Mouse (Mus musculus) liver, adult 2 months (tissue): Measurements from ENCODE around the gene E330034G19Rik.

ENCODE experiments used
- CTCF ChIP-seq: fragments of 200-500 bp; IDR thresholded peaks from 2 replicates; pipeline ENCODE4 v1.5.1; 2011; ENCODE audit warnings: low read depth, low read length, control low read depth
- POLR2A ChIP-seq: fragments of 200-500 bp; IDR thresholded peaks from 2 replicates; pipeline ENCODE4 v1.6.1; 2011; ENCODE audit warnings: low read length, control low read depth; ENCODE audit not compliant: insufficient read depth; ENCODE audit errors: extremely low read depth

DNA sequence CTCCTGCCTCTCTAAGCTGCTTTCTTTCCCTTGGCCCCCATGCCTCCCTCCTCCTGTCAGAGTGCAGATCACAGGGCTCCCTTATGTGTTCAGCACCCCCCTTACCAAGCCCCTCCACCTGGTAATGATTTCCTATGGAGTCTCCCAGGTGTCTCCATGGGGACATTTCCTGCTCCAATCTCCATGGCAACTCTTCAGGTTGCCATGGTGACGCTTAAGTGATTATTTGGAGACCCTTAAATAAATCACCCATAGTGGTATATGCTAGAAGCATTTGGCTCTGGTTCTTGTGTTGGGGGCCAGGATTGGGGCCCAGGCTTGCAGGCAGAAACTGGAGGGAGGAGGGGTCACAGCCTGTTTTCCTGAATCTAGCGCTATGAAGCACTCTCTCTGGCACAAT, 30.1 kb upstream of the E330034G19Rik start:
- no peak for TF ChIP-seq CTCF
- no peak for TF ChIP-seq POLR2A
